Mouse (Mus musculus) stomach, postnatal 0 days (tissue): ENCODE measurements at regions not wholly inside any gene's neighbourhood (a gene's known extent, or its start where the extent isn't known, plus 50 kb on each side); places are given as distances from the start of the nearest gene placed in this dataset.

Experiments used
- CTCF ChIP-seq: IDR thresholded peaks from 2 replicates; pipeline ENCODE4 v1.5.1; 2016; ENCODE audit warnings: antibody characterized with exemption, low read depth, mild to moderate bottlenecking, moderate library complexity
- EP300 ChIP-seq: optimal IDR thresholded peaks from 2 replicates; pipeline ENCODE3; 2016; ENCODE audit warnings: antibody characterized with exemption

DNA sequence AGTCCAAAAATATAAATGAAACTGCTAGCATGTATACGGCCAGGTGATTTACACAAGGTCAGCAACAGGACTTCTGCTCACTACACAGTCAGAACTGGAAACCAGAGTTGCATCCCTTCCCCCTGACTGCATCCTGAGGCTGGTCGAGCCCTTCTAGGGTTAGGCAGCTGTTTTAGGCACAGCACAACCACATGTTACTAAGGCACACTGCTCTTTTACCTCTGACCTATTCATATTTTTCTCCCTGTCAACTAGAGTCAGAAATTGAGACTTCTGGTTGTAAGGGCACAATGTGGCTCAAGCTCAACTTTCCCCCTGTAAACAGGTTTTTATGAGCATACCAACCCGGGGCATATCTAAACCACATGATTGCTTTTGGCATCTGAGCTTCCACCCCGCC lies 151.3 kb upstream of the Nrip1 start:
- no peak for TF ChIP-seq CTCF
- TF ChIP-seq EP300: no peak
